Mouse (Mus musculus): ENCODE measurements around the gene Apln.

Apln gene

DNA sequence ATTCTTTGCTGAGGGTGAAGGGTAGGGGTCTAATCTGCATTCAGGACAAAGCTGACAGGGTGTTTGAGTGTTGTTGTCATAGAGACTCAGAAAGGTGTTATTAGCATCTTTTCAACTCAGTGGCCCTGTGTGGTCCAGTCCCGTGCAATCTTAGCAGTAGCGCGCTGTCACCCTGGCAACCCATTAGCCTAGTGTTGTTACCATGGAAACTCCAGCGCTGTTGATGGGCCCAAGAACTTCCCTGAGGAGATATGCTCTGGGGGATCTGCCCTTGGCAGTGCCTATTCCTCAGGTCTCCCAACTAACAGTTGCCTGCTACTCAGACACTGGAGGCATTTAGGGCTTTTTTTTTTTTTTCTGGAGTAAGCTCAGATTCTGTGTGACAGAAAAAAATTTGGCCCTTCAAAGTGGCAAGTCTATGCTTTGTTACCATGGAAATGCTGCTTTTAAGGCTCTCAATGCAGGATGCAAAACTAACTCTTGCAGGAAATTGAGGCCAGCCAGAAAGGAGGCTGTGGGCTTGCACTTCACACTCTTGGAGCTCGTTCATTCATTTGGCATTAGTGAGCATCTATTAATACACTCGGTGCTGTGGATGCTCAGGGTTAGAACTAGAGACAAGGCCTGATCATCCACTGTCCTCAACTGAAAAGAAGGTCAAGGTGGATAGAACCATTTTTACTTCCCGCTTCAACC is 17.6 kb downstream of the Apln start:
- DNase-seq (ENCODE audit: extremely low spot score) = peak; percentile 51

DNA sequence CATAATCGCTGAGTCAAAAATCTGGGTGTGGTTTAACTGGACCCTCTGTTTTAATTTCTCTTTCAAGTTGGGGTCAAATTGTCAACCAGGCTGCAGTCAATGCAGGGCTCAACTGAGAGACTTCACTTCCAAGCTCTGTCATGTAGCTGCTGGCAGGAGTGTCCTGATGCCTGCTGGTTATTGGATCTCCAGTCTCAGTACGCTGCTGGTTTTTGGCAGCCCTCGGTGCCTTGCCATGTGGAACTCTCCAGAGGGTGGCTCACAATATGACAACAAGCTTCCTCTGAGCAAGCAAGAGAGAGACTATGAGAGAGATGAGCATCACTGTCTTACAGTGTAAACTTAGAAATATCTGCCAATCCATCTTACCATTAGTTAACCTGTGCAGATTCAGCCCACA is 23.0 kb downstream of the Apln start:
- DNase-seq (ENCODE audit: extremely low spot score) = no peak

DNA sequence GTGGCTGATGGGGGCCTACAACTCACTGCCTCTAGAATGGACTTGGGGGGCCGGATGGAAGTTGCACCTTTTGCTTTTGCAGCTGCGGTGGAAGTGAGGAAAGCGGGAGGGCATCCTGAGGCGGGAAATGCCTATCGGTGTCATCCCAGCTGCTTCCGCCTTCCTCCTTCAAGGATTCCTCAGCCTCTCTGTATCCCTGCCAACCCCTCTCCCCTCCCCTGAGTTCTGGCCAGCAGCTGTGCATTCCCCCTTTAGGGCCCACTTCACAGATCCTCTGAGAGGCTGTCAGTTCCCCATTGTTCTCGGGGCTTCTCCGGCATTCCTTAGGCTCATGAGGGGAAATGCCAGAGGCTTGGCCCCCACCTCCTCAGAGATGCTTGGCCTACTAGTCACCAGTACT is 28.6 kb downstream of the Apln start:
- peak; percentile 8 for DNase-seq (ENCODE audit: extremely low spot score)

DNA sequence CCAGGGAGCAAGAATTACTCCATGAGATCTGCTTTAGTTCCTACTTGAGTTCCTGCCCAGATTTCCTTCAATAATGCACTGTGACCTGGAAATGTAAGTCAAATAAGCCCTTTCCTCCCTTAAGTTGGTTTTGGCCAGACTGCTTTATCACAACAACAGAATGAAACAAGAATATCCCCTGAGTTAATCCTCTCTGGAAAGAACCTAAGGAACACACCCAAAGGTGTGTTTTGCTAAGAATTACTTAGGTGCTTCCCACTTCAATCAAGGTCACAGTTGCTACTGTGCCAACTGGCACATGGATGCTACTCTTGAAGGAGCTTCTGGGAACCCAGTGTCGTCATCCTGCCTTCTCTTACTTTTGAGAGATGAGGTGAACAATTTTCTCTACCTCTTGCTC is 29.9 kb downstream of the Apln start:
- no peak for DNase-seq (ENCODE audit: extremely low spot score)

DNA sequence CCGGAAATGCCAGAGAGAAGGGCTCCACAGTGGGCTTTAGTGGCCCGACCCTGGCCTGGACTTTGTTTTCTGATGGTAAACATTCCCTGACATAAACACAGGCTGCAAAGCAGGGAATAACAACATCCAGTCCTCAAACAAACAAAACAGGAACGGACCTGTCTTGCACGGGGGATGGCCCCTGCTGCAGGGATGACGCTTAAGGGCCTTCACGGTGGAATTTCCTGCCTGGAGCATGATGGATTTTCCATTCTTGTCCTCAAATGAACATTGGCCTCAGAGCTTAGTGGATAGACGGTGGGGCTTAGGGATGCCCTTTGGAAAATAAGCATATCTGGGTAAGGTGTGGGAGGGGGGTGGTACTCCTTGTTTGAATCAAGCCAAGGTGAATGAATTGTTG is 33.5 kb downstream of the Apln start:
- DNase-seq (ENCODE audit: extremely low spot score) = no peak

DNA sequence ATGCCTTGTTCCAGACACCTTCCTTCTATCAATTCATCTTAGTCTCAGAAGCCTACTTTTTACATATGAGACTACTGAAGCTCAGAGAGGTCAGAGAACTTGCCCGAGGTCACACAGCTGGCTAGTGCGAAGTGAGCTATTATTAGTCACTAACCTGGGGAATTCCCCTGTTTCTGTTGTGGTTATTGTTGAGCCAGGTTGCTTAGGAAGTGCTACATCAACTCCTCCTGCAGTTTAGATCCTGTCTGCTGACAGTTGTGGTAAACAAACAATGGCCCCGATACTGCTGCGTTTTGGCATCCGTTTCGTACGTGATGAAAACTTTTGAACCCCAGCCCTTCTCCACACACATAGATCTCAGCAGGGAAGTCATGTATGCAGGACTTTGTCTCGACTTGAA is 36.2 kb downstream of the Apln start:
- DNase-seq (ENCODE audit: extremely low spot score) = no peak

DNA sequence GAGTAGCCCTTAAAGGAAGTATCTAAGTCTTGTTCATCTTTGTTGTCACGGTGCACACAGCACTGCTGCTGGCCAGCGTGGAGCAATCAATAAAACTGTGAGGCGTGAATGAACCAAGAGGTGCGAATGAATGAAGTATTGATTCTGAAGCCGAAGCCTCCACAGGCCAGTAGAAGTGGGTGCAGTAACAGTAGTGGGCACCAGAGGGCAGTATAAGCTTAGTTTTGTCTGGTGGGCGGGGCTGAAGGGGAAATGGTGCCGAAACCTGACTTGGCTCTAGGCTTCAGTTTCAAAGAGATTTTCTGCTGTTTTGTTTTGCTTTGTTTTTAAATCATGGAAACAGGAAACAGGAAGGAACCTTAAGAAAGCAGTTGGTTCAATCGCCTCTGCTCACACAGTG is 42.0 kb downstream of the Apln start:
- peak; percentile 71 for DNase-seq (ENCODE audit: extremely low spot score)

DNA sequence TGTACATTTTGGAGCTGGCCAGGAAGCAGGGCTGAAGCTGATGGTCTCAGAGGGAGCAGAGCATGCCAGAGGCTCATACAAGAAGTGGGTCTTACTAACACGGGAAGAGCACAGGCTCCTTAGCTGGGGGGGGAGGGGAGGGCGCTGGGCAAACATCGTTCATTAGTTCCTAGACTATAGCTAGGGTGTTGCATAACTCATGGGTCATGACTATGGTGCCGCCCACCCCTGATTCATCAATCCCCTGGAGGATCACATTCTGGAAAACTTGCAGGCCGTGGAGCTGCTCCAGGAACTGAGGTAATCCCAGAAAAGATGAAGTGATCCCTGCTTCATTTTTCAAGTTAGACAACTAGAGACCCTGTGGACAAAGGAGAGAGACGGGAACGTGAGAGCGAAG is 46.6 kb downstream of the Apln start:
- DNase-seq (ENCODE audit: extremely low spot score) = no peak

DNA sequence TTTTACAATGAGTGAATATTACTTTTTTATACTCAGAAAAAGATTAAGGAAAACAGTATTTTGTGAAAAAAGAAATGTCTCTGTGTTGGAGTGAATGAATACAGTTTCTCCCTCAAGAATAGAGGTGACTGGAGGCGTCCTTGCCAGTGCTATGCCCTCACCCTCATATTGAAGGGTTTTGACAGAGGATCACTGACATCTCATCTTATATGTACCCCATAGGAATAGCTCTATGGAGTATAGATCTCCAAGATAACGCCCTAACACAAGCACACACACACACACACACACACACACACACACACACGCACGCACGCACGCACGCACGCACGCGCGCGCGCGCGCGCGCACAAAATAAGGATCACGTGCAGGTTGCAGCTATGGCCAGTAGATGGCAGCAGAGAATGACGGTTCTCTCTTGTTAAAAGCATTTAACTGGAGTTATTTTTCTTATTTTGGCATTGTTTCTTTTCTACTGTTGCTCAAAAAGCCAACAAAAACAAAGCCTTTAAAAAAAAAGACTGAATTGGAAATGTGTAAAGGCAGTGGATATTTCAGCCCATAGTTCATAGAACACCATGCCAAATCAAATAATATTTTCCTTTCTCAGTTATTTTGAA is 49.5 kb downstream of the Apln start:
- DNase-seq (ENCODE audit: extremely low spot score) = peak; percentile 29

DNA sequence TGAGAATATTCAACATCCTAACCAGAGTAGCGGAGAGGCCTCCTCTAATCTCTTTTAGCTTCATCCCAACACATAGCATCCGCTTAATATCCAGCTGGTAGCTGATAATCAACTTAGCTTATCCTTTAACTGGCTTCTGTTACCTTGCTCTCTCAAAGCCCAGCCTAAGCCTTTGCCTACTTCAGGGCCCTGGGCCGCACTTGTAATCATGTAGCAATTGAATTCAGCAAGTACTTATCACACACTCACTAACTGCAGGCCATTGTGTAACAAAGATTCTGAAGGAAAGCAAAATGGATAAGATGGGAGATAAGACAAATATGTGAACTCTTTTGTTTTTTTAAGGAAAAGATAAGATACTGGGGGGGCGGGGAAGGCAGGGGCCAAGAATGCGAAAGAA is 57.6 kb downstream of the Apln start:
- DNase-seq (ENCODE audit: extremely low spot score) = no peak

DNA sequence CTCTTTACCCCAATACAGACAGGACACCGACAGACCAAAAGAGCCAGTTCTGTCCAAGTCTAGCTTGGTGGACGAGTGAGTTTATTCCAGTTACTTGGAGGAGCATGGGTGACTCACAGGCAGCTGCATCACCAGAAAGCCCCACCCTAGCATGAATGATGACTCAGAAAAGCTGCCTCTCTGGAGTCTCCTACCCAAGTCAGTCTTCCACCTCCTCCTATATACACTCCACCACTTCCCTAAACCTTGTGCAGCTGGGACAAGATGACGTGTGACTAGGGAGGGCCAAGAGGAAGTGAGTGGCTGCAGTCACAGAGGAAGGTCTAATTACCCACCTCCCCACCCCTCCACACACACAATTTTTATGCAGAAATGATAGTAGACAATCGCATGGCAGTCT is 58.1 kb downstream of the Apln start:
- no peak for DNase-seq (ENCODE audit: extremely low spot score)
